Mouse (Mus musculus): ENCODE data around the gene Capn9. TPM values are rescaled to one million over a fixed set of nuclear protein-coding genes. Genes with fewer than 3 reads are reported as not detected.

Capn9 gene
- total RNA-seq, 1 experiment, result not detected

- no peak overlapping the region for H3K27ac ChIP-seq (ENCODE audit: insufficient read depth, low read depth, low read length, poor library complexity, severe bottlenecking)
- DNase-seq (ENCODE audit: low read depth, low spot score), result no peak
- peaks cover 0 to 2% of the 10 kb centered on the region in 2 experiments; a peak in 1 of 4 replicates for H3K4me1 ChIP-seq (ENCODE audit: control insufficient read depth in 2 of 2, insufficient read depth in 2 of 2, low read length in 2 of 2, poor library complexity in 1 of 2)
- H3K9ac ChIP-seq (ENCODE audit: insufficient read depth, low read depth, low read length, poor library complexity, severe bottlenecking), result no peak overlapping the region
- no peak overlapping the region for H3K4me3 ChIP-seq (ENCODE audit: insufficient read depth in 1 of 2, low read depth in 1 of 2, low read length in 2 of 2, poor library complexity in 1 of 2, severe bottlenecking in 1 of 2)
- peaks cover 2% of the 10 kb centered on the region; the same call in 1 of the 2 replicates for H3K36me3 ChIP-seq (ENCODE audit: control insufficient read depth, insufficient read depth, low read length, poor library complexity, severe bottlenecking)
- TF ChIP-seq MAFK (IDR thresholded peaks at IDR 0.05; ENCODE audit: insufficient read depth, low read depth, low read length), result no peak
- no peak for TF ChIP-seq ZC3H11A (IDR thresholded peaks at IDR 0.05; ENCODE audit: borderline replicate concordance, low read depth, low read length)
- TF ChIP-seq ZNF384 (IDR thresholded peaks at IDR 0.05; ENCODE audit: low read depth, low read length), result no peak
- no peak for TF ChIP-seq CHD2 (IDR thresholded peaks at IDR 0.05; ENCODE audit: low read depth, low read length)
- TF ChIP-seq HCFC1 (IDR thresholded peaks at IDR 0.05; ENCODE audit: borderline replicate concordance, insufficient read depth, low read length), result no peak
- no peaks in the 10 kb centered on the region for H3K9me3 ChIP-seq (ENCODE audit: control insufficient read depth, insufficient read depth, low read depth, low read length)
- in situ Hi-C loops (cut with MboI; ENCODE audit: low sequenced_read_pairs in 2 of 2, unreplicated experiment in 2 of 2), result no loop called here
Observed at GRCm38 (mm10) chr8:124557476-124557875, 18.4 kb upstream of the Capn9 start.

GRCm38 (mm10) chr8:124567126-124567525 is 8.8 kb upstream of the Capn9 start:
- H3K4me3 ChIP-seq (ENCODE audit: insufficient read depth in 1 of 2, low read depth in 1 of 2, low read length in 2 of 2, poor library complexity in 1 of 2, severe bottlenecking in 1 of 2), result no peak overlapping the region
- no peak overlapping the region for H3K9ac ChIP-seq (ENCODE audit: insufficient read depth, low read depth, low read length, poor library complexity, severe bottlenecking)
- in situ Hi-C loops (cut with MboI; ENCODE audit: low sequenced_read_pairs in 2 of 2, unreplicated experiment in 2 of 2), result no loop called here
- TF ChIP-seq MAFK (IDR thresholded peaks at IDR 0.05; ENCODE audit: insufficient read depth, low read depth, low read length) (no peak), ZNF384 (IDR thresholded peaks at IDR 0.05; ENCODE audit: low read depth, low read length) (no peak), ZC3H11A (IDR thresholded peaks at IDR 0.05; ENCODE audit: borderline replicate concordance, low read depth, low read length) (no peak), CHD2 (IDR thresholded peaks at IDR 0.05; ENCODE audit: low read depth, low read length) (no peak), HCFC1 (IDR thresholded peaks at IDR 0.05; ENCODE audit: borderline replicate concordance, insufficient read depth, low read length) (no peak)
- no peak overlapping the region for H3K27ac ChIP-seq (ENCODE audit: insufficient read depth, low read depth, low read length, poor library complexity, severe bottlenecking)
- no peaks in the 10 kb centered on the region for H3K36me3 ChIP-seq (ENCODE audit: control insufficient read depth, insufficient read depth, low read length, poor library complexity, severe bottlenecking)
- H3K9me3 ChIP-seq (ENCODE audit: control insufficient read depth, insufficient read depth, low read depth, low read length), result no peaks in the 10 kb centered on the region
- no peak for DNase-seq (ENCODE audit: low read depth, low spot score)
- H3K4me1 ChIP-seq (ENCODE audit: control insufficient read depth in 2 of 2, insufficient read depth in 2 of 2, low read length in 2 of 2, poor library complexity in 1 of 2), result no peaks in the 10 kb centered on the region

- in situ Hi-C loops (cut with MboI; ENCODE audit: low sequenced_read_pairs in 2 of 2, unreplicated experiment in 2 of 2), result no loop called here
- DNase-seq (ENCODE audit: low read depth, low spot score), result no peak
Observed at GRCm38 (mm10) chr8:124567584-124567983, 8.3 kb upstream of the Capn9 start.

GRCm38 (mm10) chr8:124569100-124569499 is 6.8 kb upstream of the Capn9 start:
- no peaks in the 10 kb centered on the region for H3K36me3 ChIP-seq (ENCODE audit: control insufficient read depth, insufficient read depth, low read length, poor library complexity, severe bottlenecking)
- no peak overlapping the region for H3K27ac ChIP-seq (ENCODE audit: insufficient read depth, low read depth, low read length, poor library complexity, severe bottlenecking)
- in situ Hi-C loops (cut with MboI; ENCODE audit: low sequenced_read_pairs in 2 of 2, unreplicated experiment in 2 of 2), result no loop called here
- H3K9me3 ChIP-seq (ENCODE audit: control insufficient read depth, insufficient read depth, low read depth, low read length), result no peaks in the 10 kb centered on the region
- no peak overlapping the region for H3K4me3 ChIP-seq (ENCODE audit: insufficient read depth in 1 of 2, low read depth in 1 of 2, low read length in 2 of 2, poor library complexity in 1 of 2, severe bottlenecking in 1 of 2)
- no peak for DNase-seq (ENCODE audit: low read depth, low spot score)
- peaks cover 0 to 3% of the 10 kb centered on the region in 2 experiments; a peak in 1 of 4 replicates for H3K4me1 ChIP-seq (ENCODE audit: control insufficient read depth in 2 of 2, insufficient read depth in 2 of 2, low read length in 2 of 2, poor library complexity in 1 of 2)
- H3K9ac ChIP-seq (ENCODE audit: insufficient read depth, low read depth, low read length, poor library complexity, severe bottlenecking), result no peak overlapping the region
- no peak for TF ChIP-seq ZC3H11A (IDR thresholded peaks at IDR 0.05; ENCODE audit: borderline replicate concordance, low read depth, low read length)
- no peak for TF ChIP-seq MAFK (IDR thresholded peaks at IDR 0.05; ENCODE audit: insufficient read depth, low read depth, low read length)
- TF ChIP-seq ZNF384 (IDR thresholded peaks at IDR 0.05; ENCODE audit: low read depth, low read length), result no peak
- TF ChIP-seq CHD2 (IDR thresholded peaks at IDR 0.05; ENCODE audit: low read depth, low read length), result no peak
- TF ChIP-seq HCFC1 (IDR thresholded peaks at IDR 0.05; ENCODE audit: borderline replicate concordance, insufficient read depth, low read length), result no peak

More at GRCm38 (mm10) chr8:124567584-124567983, 8.3 kb upstream of the Capn9 start:
- no peaks in the 10 kb centered on the region for H3K36me3 ChIP-seq (ENCODE audit: control insufficient read depth, insufficient read depth, low read length, poor library complexity, severe bottlenecking)
- no peaks in the 10 kb centered on the region for H3K4me1 ChIP-seq (ENCODE audit: control insufficient read depth in 2 of 2, insufficient read depth in 2 of 2, low read length in 2 of 2, poor library complexity in 1 of 2)
- H3K9me3 ChIP-seq (ENCODE audit: control insufficient read depth, insufficient read depth, low read depth, low read length), result no peaks in the 10 kb centered on the region
- H3K27ac ChIP-seq (ENCODE audit: insufficient read depth, low read depth, low read length, poor library complexity, severe bottlenecking), result no peak overlapping the region
- H3K4me3 ChIP-seq (ENCODE audit: insufficient read depth in 1 of 2, low read depth in 1 of 2, low read length in 2 of 2, poor library complexity in 1 of 2, severe bottlenecking in 1 of 2), result no peak overlapping the region
- H3K9ac ChIP-seq (ENCODE audit: insufficient read depth, low read depth, low read length, poor library complexity, severe bottlenecking), result no peak overlapping the region
- TF ChIP-seq CHD2 (IDR thresholded peaks at IDR 0.05; ENCODE audit: low read depth, low read length), result no peak

- TF ChIP-seq HCFC1 (IDR thresholded peaks at IDR 0.05; ENCODE audit: borderline replicate concordance, insufficient read depth, low read length), result no peak
- TF ChIP-seq ZNF384 (IDR thresholded peaks at IDR 0.05; ENCODE audit: low read depth, low read length), result no peak
- TF ChIP-seq ZC3H11A (IDR thresholded peaks at IDR 0.05; ENCODE audit: borderline replicate concordance, low read depth, low read length), result no peak
- TF ChIP-seq CHD2 (IDR thresholded peaks at IDR 0.05; ENCODE audit: low read depth, low read length), result no peak
- TF ChIP-seq MAFK (IDR thresholded peaks at IDR 0.05; ENCODE audit: insufficient read depth, low read depth, low read length), result no peak
- in situ Hi-C loops (cut with MboI; ENCODE audit: low sequenced_read_pairs in 2 of 2, unreplicated experiment in 2 of 2), result no loop called here
- DNase-seq (ENCODE audit: low read depth, low spot score), result no peak
- Histone ChIP-seq H3K4me3 (ENCODE audit: insufficient read depth in 1 of 2, low read depth in 1 of 2, low read length in 2 of 2, poor library complexity in 1 of 2, severe bottlenecking in 1 of 2) (no peak within 1 kb of the TSS), H3K4me1 (ENCODE audit: control insufficient read depth in 2 of 2, insufficient read depth in 2 of 2, low read length in 2 of 2, poor library complexity in 1 of 2) (peaks cover 0 to 3% of the 10 kb centered on the region in 2 experiments; a peak in 1 of 4 replicates), H3K9ac (ENCODE audit: insufficient read depth, low read depth, low read length, poor library complexity, severe bottlenecking) (no peak within 1 kb of the TSS), H3K9me3 (ENCODE audit: control insufficient read depth, insufficient read depth, low read depth, low read length) (no peaks in the 10 kb centered on the region), H3K36me3 (ENCODE audit: control insufficient read depth, insufficient read depth, low read length, poor library complexity, severe bottlenecking) (no peaks in the 10 kb centered on the region), H3K27ac (ENCODE audit: insufficient read depth, low read depth, low read length, poor library complexity, severe bottlenecking) (no peak within 1 kb of the TSS)
Observed at GRCm38 (mm10) chr8:124569593-124569992, 6.3 kb upstream of the Capn9 start, which contains the start of gene Agt. Gene Agt, minus strand, starts transcription at chr8:124569706.

Measured in ES-E14 (cell line).